Comparison of ENCODE assay signal across 8 mouse cellular contexts in the genomic region with DNA sequence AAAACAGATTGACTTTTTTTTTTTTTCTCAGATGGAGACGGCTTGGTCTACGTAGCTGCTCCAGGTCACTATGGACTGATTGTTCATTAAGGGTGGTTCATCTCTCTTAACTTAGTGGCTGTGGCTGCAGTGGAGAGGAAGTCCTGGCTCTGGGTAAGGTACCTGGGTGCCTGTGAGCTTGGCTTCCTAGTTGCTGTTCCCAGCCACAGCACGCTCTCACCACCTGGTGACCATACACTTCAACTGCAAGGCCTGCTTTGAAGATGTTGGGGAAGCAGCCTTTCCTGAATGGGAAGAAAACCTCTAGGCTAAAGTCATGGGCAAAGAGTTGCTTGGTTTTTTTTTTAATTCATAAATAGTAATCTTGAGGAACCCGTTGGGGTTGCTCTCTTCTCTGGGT.
DNase-seq lines count a peak whose midpoint lies in the region; ATAC-seq lines count a peak whose summit lies in the region.

No protein-coding gene starts in this region.

- H3K9me3 ChIP-seq in limb, embryonic 11.5 days (ENCODE audit: control insufficient read depth, low read length): no peaks in the 10 kb centered on the region
- H3K9me3 ChIP-seq in limb, embryonic 10.5 days (replicated peaks): no peaks in the 10 kb centered on the region

- no peak overlapping the region for H3K27ac ChIP-seq in limb, embryonic 11.5 days (replicated peaks; ENCODE audit: low read depth, low read length)
- H3K27ac ChIP-seq in limb, embryonic 10.5 days: no peak overlapping the region

- no peaks in the 10 kb centered on the region for H3K4me1 ChIP-seq in limb, embryonic 11.5 days (ENCODE audit: control insufficient read depth, insufficient read depth, low read length)
- H3K4me1 ChIP-seq in limb, embryonic 10.5 days: peaks cover 18% of the 10 kb centered on the region

- H3K4me3 ChIP-seq in limb, embryonic 11.5 days (ENCODE audit: low read depth, low read length): no peak overlapping the region
- H3K4me3 ChIP-seq in limb, embryonic 10.5 days: no peak overlapping the region

- no peak for ATAC-seq in limb, embryonic 11.5 days (ENCODE audit: insufficient number of reproducible peaks, low FRiP score, low TSS enrichment, low read depth)

- H3K27me3 ChIP-seq in limb, embryonic 11.5 days (ENCODE audit: control insufficient read depth, insufficient read depth, low read length): no peaks in the 10 kb centered on the region
- no peaks in the 10 kb centered on the region for H3K27me3 ChIP-seq in limb, embryonic 10.5 days (ENCODE audit: low read depth, poor library complexity, severe bottlenecking)

- no peaks in the 10 kb centered on the region for H3K36me3 ChIP-seq in limb, embryonic 11.5 days (ENCODE audit: control insufficient read depth, insufficient read depth, low read length)
- H3K36me3 ChIP-seq in limb, embryonic 10.5 days: no peaks in the 10 kb centered on the region

- no peak overlapping the region for H3K9ac ChIP-seq in limb, embryonic 11.5 days (ENCODE audit: low read length)

- DNase-seq in limb, embryonic 11.5 days (ENCODE audit: low spot score): peak; percentile 73
- DNase-seq in limb, embryonic 10.5 days (ENCODE audit: low spot score): no peak
- peak; percentile 81 for DNase-seq in ZHBTc4 (ENCODE audit: low read depth, low spot score)
- DNase-seq in frontal cortex, postnatal 14 days (ENCODE audit: low spot score in 2 of 2): peak; percentile 41 to 42
- peak; percentile 73 to 84 for DNase-seq in kidney, postnatal 25 days
- peak; percentile 62 for DNase-seq in lung, postnatal 14 days
- DNase-seq in right cerebral cortex, adult 2 months (ENCODE audit: low spot score in 2 of 2): peak; percentile 57 to 71
- DNase-seq in cerebellum, adult 9-10 months: no peak

- no peak overlapping the region for H3K4me2 ChIP-seq in limb, embryonic 11.5 days (ENCODE audit: low read depth, severe bottlenecking)

- 34% methylated on average over 4 of the region's 4 CpGs for WGBS in limb, embryonic 11.5 days
- 31% methylated on average over 4 of the region's 4 CpGs for WGBS in limb, embryonic 10.5 days

Comparison
In these comparisons a context has a peak if more than half of its experiments do, and no peak if none do; other contexts are left out.
1. DNase-seq: peak in limb, embryonic 11.5 days (single experiment), ZHBTc4 (single experiment), frontal cortex, postnatal 14 days (2 of 2), kidney, postnatal 25 days (2 of 2), lung, postnatal 14 days (single experiment) and right cerebral cortex, adult 2 months (2 of 2); none in limb, embryonic 10.5 days (single experiment) and cerebellum, adult 9-10 months (single experiment).